Mouse (Mus musculus) adrenal gland, postnatal 36 days (tissue): ENCODE results near the gene Samd4b. TPM values are rescaled to one million over a fixed set of nuclear protein-coding genes. Genes with fewer than 3 reads are reported as not detected.

Experiments used
- DNase-seq, 2 experiments: peaks; one replicate each; pipeline ENCODE4 v3.0.0; 2021; ENCODE audit warnings: mixed read lengths in 1 of 2
- total RNA-seq, 2 experiments: library from RNA; stranded (reverse); gene quantifications; 2 replicates each; pipeline ENCODE4 v1.2.3; 2021

Samd4b gene
- total RNA-seq, 2 experiments from 2014 or later = 62.5 to 69.8 TPM

DNA sequence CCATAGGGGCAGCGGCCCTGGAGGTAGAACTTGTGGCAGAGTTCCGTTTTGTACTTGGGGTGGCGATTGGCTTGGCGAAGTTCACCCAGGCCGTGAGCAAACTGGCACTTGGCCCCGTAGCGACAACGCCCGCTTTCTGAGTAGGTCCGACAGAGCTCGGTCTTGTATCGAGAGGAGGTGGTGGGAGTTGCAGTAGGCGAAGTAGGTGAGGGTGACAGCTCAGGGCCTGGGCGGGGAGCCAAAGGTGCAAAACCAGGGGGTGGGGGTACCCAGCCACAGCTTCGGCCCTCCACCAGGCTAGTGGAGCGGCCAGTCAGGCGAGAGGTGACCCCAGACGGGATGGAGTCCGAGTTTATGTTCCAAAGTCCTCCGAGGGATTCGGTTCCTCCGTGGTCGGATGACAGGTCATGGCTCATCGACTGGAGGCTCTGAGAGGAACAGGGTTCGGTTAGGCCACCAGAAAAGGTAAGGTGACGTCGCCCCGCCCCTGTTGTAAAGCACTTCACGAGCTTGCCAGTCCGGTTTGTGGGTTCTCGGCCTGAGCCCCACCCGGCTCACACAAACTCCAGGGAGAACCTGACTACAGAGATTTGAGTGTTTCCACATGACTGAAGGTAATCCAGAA is 219.8 kb downstream of the Samd4b start:
- peak; percentile 34 to 63 for DNase-seq

DNA sequence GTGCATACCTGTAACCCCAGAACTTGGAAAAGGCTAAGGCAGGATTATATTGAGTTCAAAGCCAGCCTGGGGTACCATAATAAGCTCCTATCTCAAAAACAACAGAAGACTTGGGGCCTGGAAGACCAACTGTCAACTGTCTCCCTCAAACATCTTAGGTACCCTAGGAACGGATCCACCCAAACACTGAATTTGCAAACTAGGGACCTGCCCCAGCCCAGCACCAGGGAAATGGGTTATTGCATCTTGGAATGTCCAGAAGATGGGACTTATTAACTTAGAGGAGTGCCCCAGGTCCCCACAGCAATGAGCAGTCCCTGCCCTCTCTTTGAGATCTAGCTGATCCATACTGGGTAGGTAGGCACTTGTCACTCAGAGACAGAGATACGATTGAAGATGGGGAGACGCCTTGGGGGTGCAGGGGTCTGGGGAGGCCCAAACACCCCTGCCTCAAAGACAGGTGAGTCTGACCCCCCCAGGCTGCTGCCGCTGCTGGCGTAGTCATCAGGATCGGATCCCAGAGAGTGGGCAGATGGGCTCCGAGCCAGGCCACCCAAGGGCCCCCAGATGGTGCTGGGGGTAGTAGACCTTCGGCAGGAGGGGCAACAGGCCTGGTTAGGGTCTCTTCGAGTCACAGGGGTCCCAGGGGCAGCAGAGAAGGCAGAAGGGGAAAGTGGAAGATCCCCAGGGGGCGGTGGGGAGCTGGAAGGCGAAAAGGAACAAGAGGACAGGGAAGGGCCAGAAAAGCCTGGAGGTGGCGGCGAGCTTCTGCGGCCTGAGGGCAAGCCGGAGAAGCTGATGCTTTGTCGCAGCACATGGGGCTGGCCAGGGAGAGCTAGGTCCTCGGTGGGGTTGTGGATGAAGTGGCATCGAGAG is 220.5 kb downstream of the Samd4b start:
- no peak for DNase-seq

GRCm38 (mm10) chr7:28376011-28376771 is 221.8 kb downstream of the Samd4b start:
- peak; percentile 75 to 90 for DNase-seq

DNA sequence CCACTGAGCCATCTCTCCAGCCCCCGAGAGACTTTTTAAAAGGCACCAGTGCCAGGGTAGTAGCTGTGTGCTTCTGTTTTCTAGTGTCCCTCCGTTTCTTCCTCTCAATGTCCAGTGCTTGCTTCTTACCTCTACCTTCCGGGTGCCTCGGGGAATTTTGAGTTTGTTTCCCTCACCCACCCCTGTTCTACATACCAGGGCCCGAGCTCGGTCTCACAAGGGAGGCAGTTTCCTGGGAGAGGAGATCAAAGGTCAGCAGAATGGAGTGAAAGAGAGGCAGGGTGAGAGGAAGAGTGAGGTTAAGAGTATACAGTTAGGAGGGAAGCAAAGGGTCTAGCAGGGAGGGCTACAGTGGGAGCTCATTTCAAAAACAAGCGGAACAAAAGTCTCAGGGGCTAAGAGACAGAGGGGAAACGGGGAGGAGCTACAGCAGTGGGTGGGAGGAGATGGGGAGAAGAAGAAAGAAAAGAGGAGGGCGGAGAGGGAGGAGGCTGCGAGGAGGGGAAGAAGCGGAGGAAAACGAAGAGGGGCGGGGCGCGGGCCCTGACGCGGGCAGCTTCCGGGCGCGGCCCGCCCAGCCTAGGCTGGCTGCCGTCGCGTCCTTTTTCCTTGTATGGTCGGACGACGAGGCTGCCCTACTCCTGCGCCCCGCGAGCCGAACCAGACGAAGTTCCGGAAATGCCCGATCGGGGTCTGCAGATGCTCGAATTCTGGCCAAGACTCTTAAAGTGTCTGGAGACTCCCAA is 222.6 kb downstream of the Samd4b start:
- peak; percentile 91 to 96 for DNase-seq

GRCm38 (mm10) chr7:28374647-28375046 is 223.3 kb downstream of the Samd4b start:
- no peak for DNase-seq

DNA sequence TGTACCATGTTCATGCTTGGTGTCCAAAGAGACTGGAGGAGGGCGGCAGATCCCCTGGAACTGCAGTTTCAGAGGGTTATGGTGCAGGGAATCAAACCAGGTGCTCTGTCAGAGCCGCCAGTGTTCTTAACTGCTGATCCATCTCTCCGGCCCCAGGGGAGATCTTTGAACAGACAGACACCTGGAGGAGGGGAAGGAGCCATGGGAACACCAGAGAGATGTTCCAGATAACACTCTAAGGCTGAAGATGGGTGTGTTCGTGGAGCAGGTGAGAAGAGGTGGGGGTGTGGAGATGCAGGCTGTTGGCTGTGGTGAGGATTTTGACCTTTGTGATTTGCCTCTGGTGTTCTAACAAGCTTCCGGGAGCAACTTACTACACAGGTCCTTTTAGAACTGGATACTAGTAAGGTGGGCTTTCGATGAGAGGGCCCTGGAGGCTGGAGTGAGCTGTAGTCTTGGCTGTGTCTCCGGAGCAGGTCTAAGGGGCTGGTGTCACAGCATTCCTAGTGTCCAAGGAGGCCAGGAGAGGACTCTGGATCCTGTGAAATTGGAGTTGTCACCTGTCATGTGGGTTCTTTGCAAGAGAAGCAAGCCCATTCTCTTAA is 224.0 kb downstream of the Samd4b start:
- no peak for DNase-seq

DNA sequence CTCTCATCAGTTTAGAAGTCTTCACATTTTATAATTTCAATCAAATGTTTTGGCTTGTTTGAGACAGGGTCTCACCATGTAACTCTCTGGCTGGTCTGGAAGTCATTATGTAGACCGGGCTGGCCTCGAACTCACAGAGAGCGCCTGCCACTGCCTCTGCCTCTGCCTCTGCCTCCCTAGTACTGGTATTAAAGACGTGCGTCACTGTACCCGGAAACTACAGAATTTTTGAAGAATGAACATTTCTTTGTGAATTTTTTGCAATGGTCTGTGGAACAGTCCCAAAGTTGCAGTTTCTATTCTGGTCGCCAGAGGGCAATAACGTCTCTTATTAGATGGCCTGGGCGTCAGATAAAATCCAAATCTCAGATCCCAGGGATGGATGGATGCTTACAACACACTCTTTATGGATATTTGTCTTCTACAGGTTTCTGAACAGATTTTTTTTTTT is 224.8 kb downstream of the Samd4b start:
- peak; percentile 66 to 82 for DNase-seq

- peak; percentile 96 to 97 for DNase-seq
Measured at GRCm38 (mm10) chr7:28372251-28373108, 225.5 kb downstream of the Samd4b start, which contains the start of gene Plekhg2. Gene Plekhg2 (minus strand): TSS chr7:28372599.

DNA sequence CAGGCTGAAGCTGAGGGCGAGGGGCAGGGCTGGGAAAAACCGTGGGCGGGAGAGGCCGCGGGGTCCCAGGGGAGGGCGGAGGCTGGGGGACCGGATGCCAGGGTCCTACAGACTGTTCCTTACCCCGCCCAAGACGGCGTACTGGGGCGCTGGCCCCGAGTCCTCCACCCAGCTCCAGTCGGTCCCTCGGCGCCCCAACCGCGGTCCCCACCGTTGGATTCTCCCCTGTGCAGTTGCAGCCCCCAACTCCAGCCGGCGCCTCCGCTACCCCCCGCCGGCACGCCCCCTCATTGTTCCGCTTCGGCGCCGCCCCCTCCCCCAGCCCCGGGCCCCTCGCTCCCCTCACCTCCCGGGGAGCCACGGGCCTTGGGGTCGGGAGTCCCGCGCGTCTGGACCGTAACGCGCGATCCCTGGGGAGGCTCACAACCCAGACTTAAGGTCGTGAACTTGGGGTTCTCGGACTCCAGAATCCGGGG is 226.4 kb downstream of the Samd4b start:
- peak; percentile 63 to 68 for DNase-seq

DNA sequence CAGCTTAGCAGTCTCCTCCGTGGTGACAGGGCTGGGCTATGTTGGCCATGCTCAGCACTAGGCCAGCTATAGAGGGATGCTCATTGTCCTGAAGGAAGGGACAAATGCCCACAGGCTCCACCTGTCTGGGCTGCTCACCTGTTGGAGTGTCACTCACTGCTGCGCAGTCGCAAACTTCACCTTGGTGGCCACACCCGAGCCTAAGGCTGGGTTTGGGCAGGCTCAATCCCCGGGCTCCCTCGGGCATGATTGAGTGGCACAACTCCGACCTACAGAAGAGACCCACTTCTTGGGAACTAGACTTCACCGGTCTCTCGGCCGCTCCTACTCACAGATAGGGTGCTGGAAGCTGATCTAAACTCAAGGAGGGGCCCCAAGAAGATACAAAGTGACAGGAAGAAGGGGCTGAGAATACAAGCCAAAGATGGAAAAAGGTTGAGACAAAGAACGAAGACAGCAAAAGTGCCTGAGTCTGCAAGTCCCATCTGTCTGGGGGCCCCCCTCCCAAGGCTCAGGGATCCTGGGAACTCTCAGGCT is 226.9 kb downstream of the Samd4b start:
- no peak for DNase-seq

DNA sequence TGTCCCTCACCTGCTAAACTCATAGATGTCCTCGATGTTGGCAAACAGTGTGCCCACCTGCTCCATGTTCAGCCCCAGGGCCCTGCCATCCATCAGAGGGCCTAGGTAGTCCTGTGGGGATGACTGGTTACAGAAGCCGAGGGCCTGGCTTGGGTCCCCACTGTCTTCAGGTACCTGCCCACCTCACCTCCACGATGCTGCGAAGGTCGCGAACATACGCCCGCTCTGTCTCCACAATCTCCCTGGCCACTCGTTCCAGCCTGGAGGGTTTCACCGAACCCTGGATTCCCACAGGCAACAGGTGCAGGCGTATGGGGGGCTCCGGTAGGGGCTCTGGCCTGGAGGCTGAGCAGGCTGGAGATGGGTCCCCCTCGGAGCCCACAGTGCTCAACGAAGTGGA is 227.9 kb downstream of the Samd4b start:
- no peak for DNase-seq

GRCm38 (mm10) chr7:28368276-28368920 is 229.5 kb downstream of the Samd4b start:
- DNase-seq = no peak

DNA sequence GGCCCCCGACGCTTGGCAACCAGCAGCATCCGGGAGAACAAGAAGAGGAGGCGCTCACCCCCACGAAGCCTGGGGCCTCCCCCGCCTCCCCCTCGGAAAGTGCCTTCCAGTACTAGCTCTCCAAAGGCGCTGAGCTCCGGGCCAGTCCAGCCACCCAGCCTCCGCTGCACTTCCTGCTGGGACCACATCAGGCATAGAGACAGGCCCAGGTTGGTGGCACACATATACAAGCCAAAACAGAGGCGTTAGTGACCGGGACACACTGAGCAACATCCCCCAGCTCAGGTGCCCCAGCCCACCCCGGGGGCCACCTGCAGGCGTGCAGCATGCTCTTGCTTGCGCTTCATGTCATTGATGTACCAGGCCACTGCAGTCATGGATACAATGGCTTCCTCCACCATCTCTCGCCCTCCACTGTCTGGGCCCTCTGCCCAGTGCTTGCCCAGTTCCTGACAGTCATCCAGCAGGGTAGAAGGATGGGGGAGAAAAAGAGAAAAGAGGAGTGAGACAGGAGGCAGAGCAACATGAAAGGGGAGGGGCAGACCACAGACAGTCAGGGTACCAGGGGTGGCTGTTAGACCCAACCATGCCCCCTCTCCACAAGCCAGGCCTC is 230.2 kb downstream of the Samd4b start:
- no peak for DNase-seq

GRCm38 (mm10) chr7:28362441-28363060 is 235.4 kb downstream of the Samd4b start:
- DNase-seq = no peak

DNA sequence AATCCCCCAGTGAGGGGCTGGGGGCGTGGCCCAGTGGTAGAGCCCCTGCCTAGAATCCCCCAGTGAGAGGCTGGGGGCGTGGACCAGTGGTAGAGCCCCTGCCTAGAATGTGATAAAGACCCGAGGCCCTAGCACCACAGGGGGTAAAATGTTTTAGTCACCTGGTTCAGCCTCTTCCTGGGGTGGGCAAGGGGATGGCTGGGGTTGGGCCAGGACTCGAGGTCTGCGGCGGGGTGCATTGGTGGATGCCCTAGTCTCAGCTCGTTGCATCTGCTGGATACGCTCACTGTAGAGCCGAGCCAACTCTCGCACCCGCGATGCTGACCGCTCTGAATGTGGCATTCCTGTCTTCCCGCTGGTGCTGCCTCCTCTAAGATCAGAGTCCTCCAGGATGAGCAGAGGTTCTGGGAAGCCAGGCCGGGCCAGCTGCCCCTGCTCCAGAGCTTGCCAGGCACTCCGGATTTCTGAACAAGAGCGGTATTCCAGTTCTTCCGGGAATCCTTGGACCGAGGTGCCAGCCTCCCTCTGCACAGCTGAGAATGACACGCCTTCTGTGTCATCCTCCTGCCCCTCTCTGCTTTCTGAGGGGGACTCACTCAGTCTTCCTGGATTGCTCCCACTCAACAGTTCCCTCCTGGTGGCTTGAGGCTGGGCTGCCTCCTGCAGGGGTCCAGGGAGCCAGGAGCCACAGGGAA is 236.2 kb downstream of the Samd4b start:
- no peak for DNase-seq

- DNase-seq = no peak
Measured at GRCm38 (mm10) chr7:28360291-28360690, 237.7 kb downstream of the Samd4b start.

GRCm38 (mm10) chr7:28359854-28360253 is 238.1 kb downstream of the Samd4b start:
- DNase-seq = no peak

DNA sequence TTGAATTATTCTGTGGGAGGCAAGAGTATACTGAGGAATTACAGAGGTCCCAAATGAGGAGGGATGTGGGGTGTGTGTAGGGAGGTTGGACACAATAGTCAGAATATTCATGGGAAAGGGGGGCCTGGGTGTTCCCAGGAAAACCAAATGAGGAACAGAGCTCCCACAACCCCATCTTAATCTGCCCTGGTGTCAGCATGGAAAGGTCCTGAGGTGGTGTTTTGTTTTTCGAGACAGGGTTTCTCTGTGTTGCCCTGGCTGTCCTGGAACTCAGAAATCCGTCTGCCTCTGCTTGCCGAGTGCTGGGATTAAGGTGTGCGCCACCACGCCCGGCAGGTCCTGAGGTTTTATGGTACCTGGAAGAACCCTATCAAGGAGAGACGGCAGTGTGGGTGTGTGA is 239.5 kb downstream of the Samd4b start:
- DNase-seq = no peak
